Mouse (Mus musculus) intestine, embryonic 15.5 days (tissue): ENCODE measurements around the gene Lcn2. TPM values are rescaled to one million over a fixed set of nuclear protein-coding genes. Genes with fewer than 3 reads are reported as not detected.
A peak's percentile ranks its signal among the peaks of the same experiment; 100 is the strongest.

Experiments
- ATAC-seq: fragments of 200-750 bp; cut with Nextera tagmentation; 2 replicates; pipeline ENCODE4 v1.8.0; 2017; ENCODE audit warnings: moderate TSS enrichment, moderate library complexity
- H3K27ac ChIP-seq: fragments of 300-500 bp; sonication (generic); 2 replicates; pipeline ENCODE4 v1.5.1; 2015; ENCODE audit warnings: mild to moderate bottlenecking, inconsistent platforms
- H3K27me3 ChIP-seq: fragments of 300-500 bp; sonication (generic); replicated peaks from 2 replicates; pipeline ENCODE4 v1.6.1; 2015; ENCODE audit warnings: inconsistent platforms
- H3K36me3 ChIP-seq: fragments of 300-500 bp; sonication (generic); 2 replicates; pipeline ENCODE4 v1.6.1; 2015; ENCODE audit warnings: inconsistent platforms
- H3K4me1 ChIP-seq: fragments of 300-500 bp; sonication (generic); replicated peaks from 2 replicates; pipeline ENCODE4 v1.6.1; 2015; ENCODE audit warnings: inconsistent platforms
- H3K4me2 ChIP-seq: fragments of 300-500 bp; sonication (generic); replicated peaks from 2 replicates; pipeline ENCODE4 v1.6.1; 2015; ENCODE audit warnings: mild to moderate bottlenecking, inconsistent platforms
- H3K4me3 ChIP-seq: fragments of 300-500 bp; sonication (generic); replicated peaks from 2 replicates; pipeline ENCODE4 v1.5.1; 2015; ENCODE audit warnings: inconsistent platforms
- H3K9ac ChIP-seq: fragments of 300-500 bp; sonication (generic); 2 replicates; pipeline ENCODE4 v1.6.1; 2015; ENCODE audit warnings: inconsistent platforms
- H3K9me3 ChIP-seq: fragments of 300-500 bp; sonication (generic); 2 replicates; pipeline ENCODE4 v1.6.1; 2016; ENCODE audit warnings: inconsistent platforms
- WGBS: fragments of 180-500 bp; shearing (Covaris S2); methylation state at CpG from one replicate; pipeline ENCODE4 v1.1.7; 2015; 5-methylcytosine and 5-hydroxymethylcytosine counted together
- polyA plus RNA-seq: library from polyadenylated mRNA; unstranded; fragments of >200 nt; fragmentation: Nextera tagmentation; extraction: Ambion mirVana; gene quantifications from 2 replicates; pipeline ENCODE4 v1.2.1, GENCODE M21; 2015

Lcn2 gene
- polyA plus RNA-seq, 1 experiment from 2014 or later, result 1.8 TPM

DNA sequence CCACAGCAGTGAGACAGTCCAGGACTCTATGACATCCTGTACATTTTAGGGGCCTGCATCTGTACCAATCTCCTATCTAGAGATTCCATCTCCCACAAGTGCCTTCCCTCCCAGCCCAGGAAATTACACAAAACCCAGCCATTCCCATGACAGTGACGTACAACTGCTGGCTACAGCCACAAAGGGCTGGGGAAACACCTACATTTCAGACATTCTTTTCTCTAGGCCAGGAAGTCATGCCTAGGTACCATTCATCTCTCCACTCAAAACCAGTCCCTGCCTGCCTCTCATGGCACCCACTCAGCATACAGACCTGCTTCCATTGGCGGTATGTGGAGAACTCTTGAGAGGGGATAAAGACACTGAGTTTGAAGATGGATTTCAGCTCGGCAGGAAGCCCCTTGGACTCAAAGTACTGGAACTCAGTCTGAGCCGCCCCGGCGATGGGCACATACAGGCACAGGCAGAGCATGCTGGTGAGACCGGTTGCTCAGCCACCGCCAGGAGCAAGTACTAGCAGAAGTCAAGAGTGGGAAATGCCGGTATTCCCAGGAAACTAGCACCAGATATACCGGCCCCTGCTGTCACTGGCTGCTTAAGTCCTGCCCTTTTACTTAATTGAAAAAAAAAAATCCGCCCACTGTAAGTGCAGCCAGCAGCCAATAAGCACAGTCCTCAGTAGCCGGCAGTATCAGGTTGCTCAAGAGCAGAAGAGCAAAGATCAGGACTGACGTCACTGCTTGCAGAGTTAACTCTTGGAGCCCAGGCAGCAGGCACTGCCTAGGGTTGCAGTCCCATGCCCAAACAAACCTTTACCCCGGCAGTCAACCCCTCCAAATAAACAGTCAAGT lies 35.7 kb upstream of the Lcn2 start:
- WGBS, result 2% methylated on average over 14 of the region's 14 CpGs
- H3K27ac ChIP-seq, result peak overlapping the region; percentile 82
- H3K9ac ChIP-seq, result peak overlapping the region; percentile 48
- peaks cover 10% of the 10 kb centered on the region for H3K36me3 ChIP-seq
- H3K4me1 ChIP-seq, result peaks cover 43% of the 10 kb centered on the region
- peak; percentile 89 for ATAC-seq
- peak overlapping the region; percentile 31 for H3K4me3 ChIP-seq
- H3K4me2 ChIP-seq, result peak overlapping the region; percentile 78
- no peaks in the 10 kb centered on the region for H3K9me3 ChIP-seq
- H3K27me3 ChIP-seq, result no peaks in the 10 kb centered on the region

DNA sequence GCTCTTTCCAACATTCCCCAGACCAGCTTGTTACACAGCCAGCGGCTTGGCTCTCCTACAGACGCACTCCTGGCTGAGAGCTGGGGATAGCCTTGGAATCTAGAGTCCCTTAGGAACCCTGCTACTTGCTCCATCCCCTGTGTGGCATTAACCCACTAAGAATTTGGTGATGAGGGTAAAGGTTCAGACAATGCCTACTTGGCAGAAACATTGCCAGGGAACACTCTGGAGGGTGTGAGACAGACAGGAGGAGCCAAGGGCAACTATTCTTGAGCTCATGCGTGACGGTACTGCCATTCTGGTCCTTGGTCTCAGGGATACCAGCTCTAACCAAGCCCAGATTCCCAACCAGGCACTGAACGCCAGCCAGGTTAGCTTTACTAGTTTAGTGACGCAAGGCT lies 33.8 kb upstream of the Lcn2 start:
- WGBS, result 92% methylated on average over 6 of the region's 6 CpGs
- H3K36me3 ChIP-seq, result peaks cover 24% of the 10 kb centered on the region
- no peak overlapping the region; the same call in 1 of the 2 replicates for H3K9ac ChIP-seq
- no peaks in the 10 kb centered on the region for H3K27me3 ChIP-seq
- no peak for ATAC-seq
- H3K4me1 ChIP-seq, result peaks cover 30% of the 10 kb centered on the region
- no peak overlapping the region for H3K4me2 ChIP-seq
- no peak overlapping the region for H3K4me3 ChIP-seq
- H3K9me3 ChIP-seq, result no peaks in the 10 kb centered on the region
- H3K27ac ChIP-seq, result no peak overlapping the region

DNA sequence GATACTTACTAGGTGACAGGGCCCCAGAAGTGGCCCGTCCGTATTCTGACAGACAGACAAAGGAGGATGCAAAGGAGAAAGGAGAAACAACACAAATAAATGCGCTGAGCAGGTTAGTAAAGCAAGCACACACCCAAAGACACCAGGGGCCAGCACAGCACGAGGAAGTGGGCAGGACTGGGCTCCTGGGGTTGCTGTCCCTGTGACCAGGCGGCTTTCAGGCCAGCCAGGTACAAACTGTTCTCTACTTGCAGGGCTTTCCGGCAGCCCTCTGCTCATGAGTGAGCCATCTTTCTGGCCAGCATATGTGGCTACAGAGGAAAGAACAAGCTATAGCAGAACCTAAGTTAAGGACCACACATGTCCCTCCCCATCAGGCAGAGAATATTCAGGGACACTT lies 32.6 kb upstream of the Lcn2 start:
- Histone ChIP-seq H3K36me3 (peaks cover 35% of the 10 kb centered on the region), H3K9ac (no peak overlapping the region), H3K27ac (no peak overlapping the region), H3K4me3 (no peak overlapping the region), H3K9me3 (no peaks in the 10 kb centered on the region), H3K4me1 (peaks cover 28% of the 10 kb centered on the region), H3K4me2 (no peak overlapping the region), H3K27me3 (no peaks in the 10 kb centered on the region)
- WGBS, result 81% methylated on average over 6 of the region's 6 CpGs
- ATAC-seq, result no peak

DNA sequence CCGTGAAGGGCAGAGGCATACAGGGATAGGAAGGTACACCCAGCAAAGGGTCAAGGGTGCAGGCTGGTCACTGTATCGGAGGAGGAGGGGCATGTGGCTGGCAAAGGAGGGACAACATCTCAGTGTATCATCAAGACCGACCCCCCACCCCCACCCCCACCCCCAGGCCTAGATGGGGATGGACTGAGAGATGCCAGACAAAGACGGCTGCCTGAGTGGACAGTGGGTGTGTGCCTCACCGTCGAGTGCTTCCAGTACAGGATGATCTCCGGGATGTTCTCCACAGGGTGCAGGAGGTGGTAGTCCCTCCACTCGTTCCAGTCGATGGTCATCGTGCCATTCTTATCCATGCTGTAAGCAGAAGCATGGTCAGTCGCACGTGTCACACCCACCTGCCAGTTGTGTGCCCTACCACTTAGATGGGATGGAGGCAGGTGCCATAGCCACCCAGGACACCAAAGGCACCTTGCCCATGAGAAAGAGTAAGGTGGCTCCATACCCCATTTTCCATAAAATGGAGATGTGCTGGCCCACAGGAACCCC lies 32.1 kb upstream of the Lcn2 start:
- H3K27me3 ChIP-seq, result no peaks in the 10 kb centered on the region
- no peak overlapping the region for H3K4me3 ChIP-seq
- H3K9me3 ChIP-seq, result no peaks in the 10 kb centered on the region
- peaks cover 39% of the 10 kb centered on the region for H3K36me3 ChIP-seq
- H3K9ac ChIP-seq, result no peak overlapping the region
- H3K27ac ChIP-seq, result no peak overlapping the region
- ATAC-seq, result no peak
- no peak overlapping the region for H3K4me2 ChIP-seq
- WGBS, result 87% methylated on average over 12 of the region's 12 CpGs
- H3K4me1 ChIP-seq, result peaks cover 23% of the 10 kb centered on the region

DNA sequence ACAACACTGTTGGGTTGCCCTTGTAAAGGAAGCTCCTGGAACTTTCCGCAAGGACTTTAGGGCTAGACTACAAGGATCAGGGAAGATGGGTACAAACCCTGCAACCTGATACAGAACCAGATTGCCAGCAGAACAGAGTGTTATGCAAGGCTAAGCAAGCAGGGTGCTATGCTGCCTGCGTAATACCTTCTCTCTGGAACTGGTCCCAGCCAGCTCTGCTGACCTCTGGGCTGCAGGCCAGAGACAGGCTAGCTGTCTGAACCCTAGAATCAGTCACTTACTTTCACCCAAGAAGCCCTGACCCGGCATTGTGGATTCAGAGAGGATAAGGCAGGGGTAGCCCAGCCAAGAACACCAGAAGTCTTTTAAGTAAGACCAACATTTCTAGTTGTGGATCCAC lies 31.3 kb upstream of the Lcn2 start:
- H3K36me3 ChIP-seq, result peaks cover 41% of the 10 kb centered on the region

DNA sequence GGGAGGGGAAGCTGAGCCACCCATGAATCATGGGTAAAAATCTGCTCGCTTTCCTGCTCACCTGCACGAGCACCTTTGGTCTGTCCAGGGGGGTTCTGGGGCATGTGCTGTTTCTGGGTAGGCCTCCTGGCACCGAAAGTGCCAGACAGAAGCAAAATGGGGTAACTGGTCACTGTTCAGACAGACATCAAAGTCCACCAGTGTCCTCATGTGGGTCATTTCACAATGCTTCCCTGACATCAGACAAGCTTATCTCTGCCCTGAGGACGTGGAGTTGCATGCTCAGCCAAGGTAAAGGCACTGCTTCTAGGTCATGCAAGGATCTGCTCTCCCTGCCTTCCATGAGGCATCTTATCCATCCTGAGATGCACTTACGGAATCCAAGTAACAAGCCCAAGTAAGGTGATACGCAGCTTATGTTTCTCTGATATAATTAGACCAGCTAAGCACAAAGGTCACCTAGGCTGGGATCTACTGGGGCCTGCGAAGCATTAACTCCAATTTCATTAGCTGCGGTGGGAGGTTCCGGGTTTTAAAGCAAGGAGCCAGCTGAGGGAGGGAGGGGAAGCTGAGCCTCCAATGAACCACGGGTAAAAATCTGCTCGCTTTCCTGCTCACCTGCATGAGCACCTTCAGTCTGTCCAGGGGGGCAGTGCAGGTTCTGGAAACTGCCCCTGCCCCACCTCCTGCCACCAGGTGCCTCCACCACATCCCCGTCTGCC lies 30.5 kb upstream of the Lcn2 start:
- H3K27ac ChIP-seq, result no peak overlapping the region
- ATAC-seq, result peak; percentile 48; the same call in 1 of the 2 replicates

More for the DNA sequence above, 31.3 kb upstream of the Lcn2 start:
- Histone ChIP-seq H3K9me3 (no peaks in the 10 kb centered on the region), H3K9ac (no peak overlapping the region), H3K27me3 (no peaks in the 10 kb centered on the region), H3K4me1 (peaks cover 15% of the 10 kb centered on the region), H3K27ac (no peak overlapping the region), H3K4me2 (no peak overlapping the region), H3K4me3 (no peak overlapping the region)
- no peak for ATAC-seq
- WGBS, result 87% methylated on average over 3 of the region's 3 CpGs

DNA sequence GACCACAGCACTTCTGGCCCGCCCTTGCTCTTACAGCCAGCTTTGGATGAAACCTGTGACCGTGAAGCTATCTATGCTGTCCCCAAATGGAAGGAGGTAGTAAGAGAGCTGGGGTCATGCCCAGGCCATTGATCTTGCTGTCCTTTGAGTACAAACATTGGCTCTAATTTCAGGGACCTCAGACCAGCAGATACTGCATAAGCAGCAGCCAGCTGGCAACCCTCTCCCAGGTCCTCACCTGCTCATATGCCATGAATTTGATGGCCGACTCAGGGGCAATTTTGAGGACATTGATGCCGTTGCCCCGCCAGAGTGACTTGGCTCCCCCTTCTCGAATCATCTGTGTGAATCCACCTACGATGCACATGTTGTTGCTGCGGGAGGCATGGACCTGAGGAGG lies 29.4 kb upstream of the Lcn2 start:
- no peaks in the 10 kb centered on the region for H3K9me3 ChIP-seq
- WGBS, result 86% methylated on average over 8 of the region's 8 CpGs
- ATAC-seq, result no peak
- no peak overlapping the region for H3K4me2 ChIP-seq
- no peak overlapping the region for H3K9ac ChIP-seq
- H3K4me3 ChIP-seq, result no peak overlapping the region
- H3K36me3 ChIP-seq, result peaks cover 46% of the 10 kb centered on the region
- no peaks in the 10 kb centered on the region for H3K27me3 ChIP-seq
- H3K4me1 ChIP-seq, result no peaks in the 10 kb centered on the region; the same call in 1 of the 2 replicates
- H3K27ac ChIP-seq, result no peak overlapping the region

More for the DNA sequence above, 30.5 kb upstream of the Lcn2 start:
- Histone ChIP-seq H3K27me3 (no peaks in the 10 kb centered on the region), H3K4me2 (no peak overlapping the region), H3K9ac (no peak overlapping the region), H3K36me3 (peaks cover 46% of the 10 kb centered on the region), H3K9me3 (no peaks in the 10 kb centered on the region), H3K4me3 (no peak overlapping the region), H3K4me1 (peaks cover 10% of the 10 kb centered on the region)
- WGBS, result 76% methylated on average over 12 of the region's 12 CpGs

DNA sequence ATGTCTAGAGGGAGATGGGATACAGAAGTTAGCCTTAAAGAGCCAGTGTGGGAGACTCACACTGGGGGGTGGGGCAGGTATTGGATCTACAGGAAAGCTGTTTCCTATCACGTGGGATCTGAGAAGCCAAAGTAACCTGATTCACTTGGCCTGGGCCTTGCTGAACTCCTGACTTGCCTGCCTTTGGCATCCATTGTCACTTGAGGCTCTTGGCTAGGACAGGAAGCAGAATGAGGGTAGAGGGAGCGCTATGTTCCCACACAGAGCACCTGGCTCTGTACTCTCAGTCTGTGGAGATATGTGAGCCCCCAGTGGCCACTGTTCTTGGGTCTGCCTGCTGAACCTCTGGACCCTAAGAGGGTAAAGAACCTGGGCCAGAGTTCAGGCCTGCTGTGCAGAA lies 28.5 kb upstream of the Lcn2 start:
- H3K4me1 ChIP-seq, result no peaks in the 10 kb centered on the region
- WGBS, result 79% methylated on average over 2 of the region's 2 CpGs
- H3K4me2 ChIP-seq, result no peak overlapping the region
- no peak overlapping the region for H3K27ac ChIP-seq
- no peak overlapping the region for H3K4me3 ChIP-seq
- ATAC-seq, result no peak
- no peaks in the 10 kb centered on the region for H3K27me3 ChIP-seq
- no peak overlapping the region for H3K9ac ChIP-seq
- H3K36me3 ChIP-seq, result peaks cover 46% of the 10 kb centered on the region
- no peaks in the 10 kb centered on the region for H3K9me3 ChIP-seq

DNA sequence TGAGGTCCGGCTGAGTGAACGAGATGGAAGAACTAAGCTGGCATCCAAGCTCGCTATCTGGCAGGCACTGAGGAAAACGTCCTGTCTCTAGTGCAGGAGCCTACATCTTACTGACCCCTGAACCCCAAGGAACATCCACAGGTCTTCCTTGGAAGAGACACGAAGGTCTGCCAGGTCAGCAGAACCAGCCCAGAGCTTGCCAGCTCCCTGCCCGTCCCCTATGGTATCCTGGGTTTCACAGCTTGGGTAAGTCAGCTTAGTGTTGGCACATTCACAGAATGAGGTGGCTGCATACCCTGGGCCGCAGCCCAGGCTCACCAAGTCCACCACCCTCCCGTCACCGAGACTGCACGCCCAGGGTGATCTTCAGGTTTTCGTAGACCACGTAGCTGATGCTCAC lies 27.7 kb upstream of the Lcn2 start:
- H3K4me1 ChIP-seq, result no peaks in the 10 kb centered on the region
- no peak overlapping the region for H3K4me3 ChIP-seq
- ATAC-seq, result no peak
- no peak overlapping the region for H3K9ac ChIP-seq
- no peak overlapping the region for H3K27ac ChIP-seq
- H3K4me2 ChIP-seq, result no peak overlapping the region
- no peaks in the 10 kb centered on the region for H3K9me3 ChIP-seq
- H3K27me3 ChIP-seq, result no peaks in the 10 kb centered on the region
- H3K36me3 ChIP-seq, result peaks cover 46% of the 10 kb centered on the region
- 91% methylated on average over 12 of the region's 12 CpGs for WGBS

DNA sequence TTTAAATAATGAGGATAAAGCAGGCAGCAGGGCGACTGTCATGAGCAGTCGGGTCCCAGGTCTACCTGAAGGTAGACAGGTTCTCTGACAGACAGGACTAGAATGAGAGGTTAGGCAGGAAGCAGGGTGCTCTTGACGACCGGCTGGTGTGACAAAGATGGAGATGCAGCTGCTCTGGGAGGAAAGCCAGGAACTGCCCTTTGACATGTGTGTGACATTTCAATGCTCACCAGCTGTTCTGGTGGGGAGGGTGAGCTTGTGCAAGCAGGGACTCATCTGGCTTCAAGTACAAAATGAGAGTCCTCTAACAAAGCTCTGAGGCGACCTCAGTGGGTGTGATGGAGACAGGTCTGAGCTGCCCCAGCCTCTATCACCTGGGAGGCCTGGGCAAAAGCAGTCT lies 25.9 kb upstream of the Lcn2 start:
- Histone ChIP-seq H3K36me3 (peaks cover 36% of the 10 kb centered on the region), H3K4me2 (no peak overlapping the region), H3K4me3 (no peak overlapping the region), H3K9ac (no peak overlapping the region), H3K27ac (no peak overlapping the region), H3K27me3 (no peaks in the 10 kb centered on the region), H3K9me3 (no peaks in the 10 kb centered on the region), H3K4me1 (0 out of 2 replicates have a peak, but pooled peaks cover 4% of the 10 kb centered on the region)
- 36% methylated on average over 5 of the region's 5 CpGs for WGBS
- no peak for ATAC-seq

DNA sequence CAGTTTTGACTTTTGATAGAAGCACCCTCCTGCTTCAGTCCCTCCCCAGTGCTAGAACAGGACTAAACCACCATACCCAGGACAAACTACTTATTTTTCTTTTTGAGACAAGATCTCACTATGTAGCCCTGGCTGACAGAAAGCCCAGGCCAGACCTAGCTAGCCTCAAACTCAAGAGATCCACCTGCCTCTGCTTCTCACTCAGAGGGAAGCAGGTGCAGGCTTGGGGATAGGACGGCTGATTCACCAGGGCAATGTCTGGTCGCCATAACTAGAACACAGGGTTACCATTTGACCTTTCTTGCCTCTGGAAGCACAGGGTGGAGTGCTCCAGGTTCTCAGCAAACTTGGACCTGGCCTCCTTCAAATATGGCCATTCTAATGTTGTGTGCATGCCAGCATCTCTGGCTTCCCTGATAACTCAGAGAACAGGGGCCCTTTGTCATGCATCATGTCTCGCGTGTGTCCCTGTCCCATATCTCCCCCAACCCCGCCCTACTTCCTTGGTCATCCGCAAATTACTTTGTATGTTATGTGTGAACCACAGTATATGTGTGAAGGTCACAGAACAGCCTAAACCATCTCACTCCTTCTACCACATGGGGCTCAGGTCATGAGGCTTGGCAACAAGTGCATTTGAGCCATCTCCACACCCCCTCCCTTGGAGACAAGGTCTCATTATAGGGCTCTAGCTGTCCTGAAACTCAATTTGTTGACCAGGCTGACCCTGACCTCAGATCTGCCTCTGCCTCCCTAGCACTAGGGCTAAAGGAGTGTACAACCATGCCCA lies 24.9 kb upstream of the Lcn2 start:
- Histone ChIP-seq H3K9me3 (no peaks in the 10 kb centered on the region), H3K36me3 (peaks cover 33% of the 10 kb centered on the region), H3K27me3 (no peaks in the 10 kb centered on the region), H3K4me1 (0 out of 2 replicates have a peak, but pooled peaks cover 5% of the 10 kb centered on the region), H3K4me2 (no peak overlapping the region), H3K4me3 (no peak overlapping the region), H3K27ac (no peak overlapping the region), H3K9ac (no peak overlapping the region)
- WGBS, result 84% methylated on average over 6 of the region's 6 CpGs
- ATAC-seq, result no peak

DNA sequence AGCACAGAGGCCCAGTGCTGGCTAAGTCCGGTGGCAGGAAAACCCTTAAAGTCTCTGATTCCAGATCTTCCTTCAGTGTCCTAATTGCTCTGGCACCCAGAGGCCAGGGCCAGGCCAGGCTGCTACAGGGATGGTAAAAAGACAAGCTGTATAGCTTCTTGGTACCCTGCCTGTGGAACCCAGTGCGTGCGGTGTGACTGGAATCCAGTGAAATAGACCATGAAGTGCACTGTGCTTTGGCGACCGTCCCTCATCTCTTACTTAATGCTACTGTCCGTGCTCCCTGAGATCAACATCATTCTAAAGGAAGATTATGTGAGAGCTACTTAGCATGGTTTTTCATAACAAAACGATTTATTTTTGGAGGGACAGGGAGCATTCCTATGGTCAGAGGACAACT lies 23.4 kb upstream of the Lcn2 start:
- Histone ChIP-seq H3K27ac (no peak overlapping the region), H3K4me1 (0 out of 2 replicates have a peak, but pooled peaks cover 5% of the 10 kb centered on the region), H3K4me2 (no peak overlapping the region), H3K9me3 (no peaks in the 10 kb centered on the region), H3K36me3 (peaks cover 18% of the 10 kb centered on the region), H3K9ac (no peak overlapping the region), H3K4me3 (no peak overlapping the region), H3K27me3 (no peaks in the 10 kb centered on the region)
- no peak for ATAC-seq
- WGBS, result 85% methylated on average over 7 of the region's 7 CpGs
